Mouse (Mus musculus) liver, postnatal 0 days (tissue): ENCODE measurements at regions not wholly inside any gene's neighbourhood (a gene's known extent, or its start where the extent isn't known, plus 50 kb on each side); places are given as distances from the start of the nearest gene placed in this dataset.

Source experiments
- ATAC-seq: fragments of 200-750 bp; cut with Nextera tagmentation; 2 replicates; pipeline ENCODE4 v1.8.0; 2017; ENCODE audit warnings: mild to moderate bottlenecking, moderate library complexity
- DNase-seq: peaks from one replicate; pipeline ENCODE4 v3.0.0-alpha.2; 2016
- H3K27ac ChIP-seq: fragments of 300-500 bp; sonication (generic); 2 replicates; pipeline ENCODE4 v1.5.1; 2014; ENCODE audit warnings: antibody characterized with exemption, moderate library complexity, mild to moderate bottlenecking, low read depth
- H3K27me3 ChIP-seq: fragments of 300-500 bp; sonication (generic); 2 replicates; pipeline ENCODE4 v1.6.1; 2014; ENCODE audit warnings: low read length, control low read depth, mixed read lengths; ENCODE audit not compliant: insufficient read depth
- H3K36me3 ChIP-seq: fragments of 300-500 bp; sonication (generic); replicated peaks from 2 replicates; pipeline ENCODE4 v1.6.1; 2014; ENCODE audit warnings: mild to moderate bottlenecking, control low read depth, low read length, moderate library complexity, mixed read lengths; ENCODE audit not compliant: insufficient read depth
- H3K4me1 ChIP-seq: fragments of 300-500 bp; sonication (generic); 2 replicates; pipeline ENCODE4 v1.6.1; 2014; ENCODE audit warnings: antibody characterized with exemption, mild to moderate bottlenecking, control low read depth; ENCODE audit not compliant: insufficient read depth
- H3K4me2 ChIP-seq: fragments of 300-500 bp; sonication (generic); 2 replicates; pipeline ENCODE4 v1.6.1; 2014; ENCODE audit warnings: low read depth, mild to moderate bottlenecking, low read length, moderate library complexity, mixed read lengths
- H3K4me3 ChIP-seq: fragments of 300-500 bp; sonication (generic); 2 replicates; pipeline ENCODE4 v1.5.1; 2014; ENCODE audit warnings: low read depth, low read length
- H3K9ac ChIP-seq: fragments of 300-500 bp; sonication (generic); replicated peaks from 2 replicates; pipeline ENCODE4 v1.6.1; 2014; ENCODE audit warnings: mild to moderate bottlenecking, moderate library complexity
- H3K9me3 ChIP-seq: fragments of 300-500 bp; sonication (generic); 2 replicates; pipeline ENCODE4 v1.6.1; 2016; ENCODE audit warnings: mild to moderate bottlenecking, control low read depth, low read length, mixed read lengths
- CTCF ChIP-seq: sonication (generic); IDR thresholded peaks from 2 replicates; pipeline ENCODE4 v1.5.1; 2016; ENCODE audit warnings: antibody characterized with exemption, low read depth
- EP300 ChIP-seq: IDR thresholded peaks from 2 replicates; pipeline ENCODE4 v1.6.1; 2016; ENCODE audit warnings: antibody characterized with exemption, low read depth, mild to moderate bottlenecking
- WGBS: fragments of 180-500 bp; shearing (Covaris S2); extraction: QIAGEN DNeasy Blood & Tissue Kit; methylation state at CpG from one replicate; pipeline ENCODE4 v1.1.7; 2014; ENCODE audit not compliant: insufficient replicate concordance; 5-methylcytosine and 5-hydroxymethylcytosine counted together

GRCm38 (mm10) chr10:96847028-96847427, 230.2 kb downstream of the Btg1 start:
- 64% methylated on average over 6 of the region's 6 CpGs for WGBS
- DNase-seq (no peak), ATAC-seq (no peak)
- Histone ChIP-seq H3K36me3 (no peaks in the 10 kb centered on the region), H3K9me3 (no peaks in the 10 kb centered on the region), H3K27me3 (no peaks in the 10 kb centered on the region), H3K27ac (no peak overlapping the region), H3K4me2 (no peak overlapping the region), H3K9ac (no peak overlapping the region), H3K4me3 (no peak overlapping the region), H3K4me1 (no peaks in the 10 kb centered on the region)
- TF ChIP-seq EP300 (no peak), CTCF (no peak)

DNA sequence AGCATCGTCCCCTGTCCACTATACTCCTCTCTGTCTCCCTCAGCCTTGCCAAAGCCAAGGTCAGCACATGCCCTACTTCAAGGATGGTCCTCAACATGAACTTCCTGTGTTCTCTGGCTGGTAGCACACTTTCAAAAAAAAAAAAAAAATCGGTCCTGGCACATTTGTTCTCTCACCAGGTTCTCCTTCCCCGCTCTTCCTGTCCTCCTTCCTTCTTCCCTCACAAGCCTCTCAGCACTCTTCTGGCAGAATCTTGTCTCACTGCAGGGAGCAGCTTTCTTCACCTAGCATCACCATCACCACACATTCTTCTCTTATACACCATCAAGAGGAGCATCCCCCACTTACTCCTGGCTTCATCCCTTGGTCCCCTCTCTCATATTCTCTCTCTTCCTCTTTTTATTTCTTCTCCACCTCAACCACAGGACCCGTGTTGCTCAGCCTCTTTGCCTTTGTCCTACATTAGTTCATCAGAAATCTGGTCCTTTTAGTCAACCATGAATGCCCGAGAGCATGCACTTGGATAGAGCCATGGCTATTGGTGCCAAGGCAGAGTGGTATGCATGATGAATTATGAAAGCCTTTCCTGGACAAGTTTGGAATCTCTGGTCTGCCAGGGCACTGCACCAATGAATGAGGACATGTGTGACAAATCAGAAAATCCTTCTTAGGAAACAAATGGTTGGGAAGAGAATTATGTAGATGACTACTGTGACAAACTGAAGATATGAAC, 230.8 kb downstream of the Btg1 start:
- H3K27me3 ChIP-seq, result no peaks in the 10 kb centered on the region
- H3K9me3 ChIP-seq, result no peaks in the 10 kb centered on the region
- no peak for TF ChIP-seq EP300
- no peak for TF ChIP-seq CTCF
- no peaks in the 10 kb centered on the region for H3K36me3 ChIP-seq
- no peak for ATAC-seq
- H3K4me2 ChIP-seq, result no peak overlapping the region
- no peak for DNase-seq
- H3K27ac ChIP-seq, result no peak overlapping the region
- 66% methylated on average over 5 of the region's 5 CpGs for WGBS
- no peak overlapping the region for H3K9ac ChIP-seq
- H3K4me3 ChIP-seq, result no peak overlapping the region
- H3K4me1 ChIP-seq, result no peaks in the 10 kb centered on the region

- H3K4me1 ChIP-seq, result no peaks in the 10 kb centered on the region
- no peak overlapping the region for H3K4me3 ChIP-seq
- H3K27me3 ChIP-seq, result no peaks in the 10 kb centered on the region
- no peak for DNase-seq
- H3K27ac ChIP-seq, result no peak overlapping the region
- 65% methylated on average over 2 of the region's 2 CpGs for WGBS
- H3K9ac ChIP-seq, result no peak overlapping the region
- H3K9me3 ChIP-seq, result no peaks in the 10 kb centered on the region
- H3K4me2 ChIP-seq, result no peak overlapping the region
- no peak for TF ChIP-seq EP300
- TF ChIP-seq CTCF, result no peak
- no peaks in the 10 kb centered on the region for H3K36me3 ChIP-seq
- ATAC-seq, result no peak
Observed at GRCm38 (mm10) chr10:96848496-96848895, 231.7 kb downstream of the Btg1 start.

- H3K4me2 ChIP-seq, result no peak overlapping the region
- H3K36me3 ChIP-seq, result no peaks in the 10 kb centered on the region
- TF ChIP-seq CTCF, result no peak
- no peak for TF ChIP-seq EP300
- WGBS, result 70% methylated on average over 2 of the region's 2 CpGs
- no peaks in the 10 kb centered on the region for H3K27me3 ChIP-seq
- DNase-seq, result no peak
- no peak for ATAC-seq
- no peaks in the 10 kb centered on the region for H3K4me1 ChIP-seq
- no peaks in the 10 kb centered on the region for H3K9me3 ChIP-seq
- H3K9ac ChIP-seq, result no peak overlapping the region
- H3K4me3 ChIP-seq, result no peak overlapping the region
- no peak overlapping the region for H3K27ac ChIP-seq
Observed at GRCm38 (mm10) chr10:96860366-96860765, 243.6 kb downstream of the Btg1 start.

GRCm38 (mm10) chr10:96863230-96863629, 246.4 kb downstream of the Btg1 start:
- Histone ChIP-seq H3K9me3 (no peaks in the 10 kb centered on the region), H3K4me2 (no peak overlapping the region), H3K4me1 (no peaks in the 10 kb centered on the region), H3K27me3 (no peaks in the 10 kb centered on the region), H3K36me3 (no peaks in the 10 kb centered on the region), H3K9ac (no peak overlapping the region), H3K27ac (no peak overlapping the region), H3K4me3 (no peak overlapping the region)
- WGBS, result 76% methylated on average over 8 of the region's 8 CpGs
- ATAC-seq (no peak), DNase-seq (no peak)
- TF ChIP-seq EP300 (no peak), CTCF (no peak)

- DNase-seq (no peak), ATAC-seq (no peak)
- 73% methylated on average over 3 of the region's 3 CpGs for WGBS
- Histone ChIP-seq H3K4me1 (no peaks in the 10 kb centered on the region), H3K9me3 (no peaks in the 10 kb centered on the region), H3K36me3 (no peaks in the 10 kb centered on the region), H3K27me3 (no peaks in the 10 kb centered on the region), H3K9ac (no peak overlapping the region), H3K4me2 (no peak overlapping the region), H3K4me3 (no peak overlapping the region), H3K27ac (no peak overlapping the region)
- TF ChIP-seq EP300 (no peak), CTCF (no peak)
Observed at GRCm38 (mm10) chr10:96866468-96866867, 249.7 kb downstream of the Btg1 start.
